Mouse (Mus musculus) CH12.LX (cell line): ENCODE data around the gene Vwf. TPM values are rescaled to one million over a fixed set of nuclear protein-coding genes. Genes with fewer than 3 reads are reported as not detected.

Experiments used
- DNase-seq: peaks from one replicate; pipeline ENCODE4 v3.0.0-alpha.2; 2013; ENCODE audit errors: extremely low read depth
- H3K27ac ChIP-seq: 2 replicates; pipeline ENCODE4 v1.5.1; 2012; ENCODE audit warnings: low read depth, mild to moderate bottlenecking, control low read depth, moderate library complexity; ENCODE audit not compliant: insufficient read depth
- H3K27me3 ChIP-seq: replicated peaks from 2 replicates; pipeline ENCODE3; 2012; ENCODE audit warnings: inconsistent platforms
- H3K36me3 ChIP-seq, 2 experiments: replicated peaks in 1 of 2; 2 replicates each; pipeline versions ENCODE3 to v1.6.1; 2012; ENCODE audit warnings: inconsistent platforms in 1 of 2, low read length in 1 of 2, mild to moderate bottlenecking in 1 of 2, mixed read lengths in 1 of 2, moderate library complexity in 1 of 2; ENCODE audit not compliant: control insufficient read depth in 1 of 2, insufficient read depth in 1 of 2
- H3K4me1 ChIP-seq, 2 experiments: 2 replicates each; pipeline ENCODE4 v1.6.1; 2012; ENCODE audit warnings: inconsistent platforms in 1 of 2, moderate library complexity in 1 of 2; ENCODE audit not compliant: insufficient read depth in 2 of 2, control insufficient read depth in 1 of 2
- H3K4me2 ChIP-seq: 2 replicates; pipeline ENCODE4 v1.6.1; 2012; ENCODE audit warnings: low read depth, mild to moderate bottlenecking, control low read depth; ENCODE audit not compliant: poor library complexity, insufficient read depth, severe bottlenecking
- H3K4me3 ChIP-seq, 3 experiments: fragments of 150-350 bp in 1 of 3; sonication (generic) in 1 of 3; replicated peaks in 1 of 3; 2 replicates each; pipeline versions ENCODE3 to v1.5.1; 2011 to 2012; ENCODE audit warnings: low read depth in 2 of 3, low read length in 2 of 3, mild to moderate bottlenecking in 2 of 3, moderate library complexity in 2 of 3, control low read depth in 1 of 3, improper control_type of control experiment in 1 of 3, inconsistent platforms in 1 of 3, mixed read lengths in 1 of 3; ENCODE audit not compliant: poor library complexity in 1 of 3
- H3K79me2 ChIP-seq: replicated peaks from 2 replicates; pipeline ENCODE4 v1.6.1; 2012; ENCODE audit warnings: mild to moderate bottlenecking, moderate library complexity; ENCODE audit not compliant: control insufficient read depth, poor library complexity, insufficient read depth, severe bottlenecking; ENCODE audit errors: extremely low read depth
- H3K9ac ChIP-seq: 2 replicates; pipeline ENCODE4 v1.6.1; 2012; ENCODE audit warnings: low read depth, mild to moderate bottlenecking, control low read depth, moderate library complexity; ENCODE audit not compliant: insufficient read depth
- H3K9me3 ChIP-seq: replicated peaks from 2 replicates; pipeline ENCODE3; 2012; ENCODE audit warnings: low read length, inconsistent platforms, mixed read lengths
- CHD1 ChIP-seq: IDR thresholded peaks from 2 replicates; pipeline ENCODE4 v1.6.1; 2012; ENCODE audit warnings: low read depth, low read length, improper control_type of control experiment, inconsistent platforms
- JUN ChIP-seq: IDR thresholded peaks from 2 replicates; pipeline ENCODE4 v1.6.1; 2011; ENCODE audit warnings: low read depth, mild to moderate bottlenecking, low read length, improper control_type of control experiment, moderate library complexity; ENCODE audit not compliant: insufficient read depth
- JUND ChIP-seq: conservative IDR thresholded peaks from 2 replicates; pipeline ENCODE4 v1.6.1; 2011; ENCODE audit warnings: low read depth, low read length, improper control_type of control experiment
- KAT2A ChIP-seq: IDR thresholded peaks from 2 replicates; pipeline ENCODE4 v1.6.1; 2012; ENCODE audit warnings: low read length, improper control_type of control experiment, inconsistent platforms; ENCODE audit not compliant: insufficient replicate concordance
- MAFK ChIP-seq: IDR thresholded peaks from 2 replicates; pipeline ENCODE4 v1.6.1; 2011; ENCODE audit warnings: low read length, improper control_type of control experiment; ENCODE audit not compliant: insufficient replicate concordance
- MAX ChIP-seq: IDR thresholded peaks from 2 replicates; pipeline ENCODE4 v1.6.1; 2011; ENCODE audit warnings: low read length, improper control_type of control experiment
- NRF1 ChIP-seq: IDR thresholded peaks from 2 replicates; pipeline ENCODE4 v1.6.1; 2014; ENCODE audit warnings: low read depth, mild to moderate bottlenecking, inconsistent platforms, low read length, improper control_type of control experiment, moderate library complexity
- POLR2A ChIP-seq: IDR thresholded peaks from 2 replicates; pipeline ENCODE4 v1.6.1; 2011; ENCODE audit warnings: low read depth, mild to moderate bottlenecking, improper control_type of control experiment, low read length
- POLR2AphosphoS2 ChIP-seq: IDR thresholded peaks from 2 replicates; pipeline ENCODE4 v1.6.1; 2011; ENCODE audit warnings: low read depth, low read length, improper control_type of control experiment
- SIN3A ChIP-seq: IDR thresholded peaks from 2 replicates; pipeline ENCODE4 v1.6.1; 2012; ENCODE audit warnings: low read length, improper control_type of control experiment, inconsistent platforms
- UBTF ChIP-seq: IDR thresholded peaks from 2 replicates; pipeline ENCODE4 v1.6.1; 2012; ENCODE audit warnings: low read depth, mild to moderate bottlenecking, inconsistent platforms, low read length, improper control_type of control experiment, moderate library complexity
- USF2 ChIP-seq: conservative IDR thresholded peaks from 2 replicates; pipeline ENCODE4 v1.6.1; 2011; ENCODE audit warnings: low read depth, low read length, improper control_type of control experiment
- ZKSCAN1 ChIP-seq: IDR thresholded peaks from 2 replicates; pipeline ENCODE4 v1.6.1; 2012; ENCODE audit warnings: low read depth, inconsistent platforms, low read length, improper control_type of control experiment, borderline replicate concordance
- ZMIZ1 ChIP-seq: IDR thresholded peaks from 2 replicates; pipeline ENCODE4 v1.6.1; 2012; ENCODE audit warnings: low read depth, mild to moderate bottlenecking, inconsistent platforms, low read length, improper control_type of control experiment
- ZNF384 ChIP-seq: IDR thresholded peaks from 2 replicates; pipeline ENCODE4 v1.6.1; 2012; ENCODE audit warnings: low read depth, low read length, improper control_type of control experiment, inconsistent platforms
- dilution Hi-C: fragments of 300-500 bp; cut with MboI; formaldehyde crosslinking; loops from 2 replicates; pipeline ENCODE4 v1.14.3; 2020; ENCODE audit warnings: low sequenced_read_pairs; ENCODE audit not compliant: extremely low pct_unique_long_range_greater_than_20kb, extremely low pct_ligation_motif_present
- in situ Hi-C: fragments of 300-500 bp; cut with MboI; formaldehyde crosslinking; loops from 3 replicates; pipeline ENCODE4 v1.14.3; 2019; ENCODE audit warnings: low sequenced_read_pairs, low pct_ligation_motif_present, low pct_unique_long_range_greater_than_20kb, mixed read lengths
- polyA plus RNA-seq: library from polyadenylated mRNA; unstranded; fragments of >175 nt; gene quantifications from 2 replicates; pipeline ENCODE4 v1.2.1, GENCODE M21; 2012; ENCODE audit warnings: low read depth; ENCODE audit not compliant: insufficient read length
- total RNA-seq, 2 experiments: library from RNA; depleted of rRNA; stranded (reverse); fragments of 300-350 nt in 1 of 2; fragments of >200 nt in 1 of 2; gene quantifications; 2 replicates each; pipeline ENCODE4 v1.2.3; 2012 to 2014

The Vwf gene
- total and polyA plus RNA-seq, 3 experiments: not detected

DNA sequence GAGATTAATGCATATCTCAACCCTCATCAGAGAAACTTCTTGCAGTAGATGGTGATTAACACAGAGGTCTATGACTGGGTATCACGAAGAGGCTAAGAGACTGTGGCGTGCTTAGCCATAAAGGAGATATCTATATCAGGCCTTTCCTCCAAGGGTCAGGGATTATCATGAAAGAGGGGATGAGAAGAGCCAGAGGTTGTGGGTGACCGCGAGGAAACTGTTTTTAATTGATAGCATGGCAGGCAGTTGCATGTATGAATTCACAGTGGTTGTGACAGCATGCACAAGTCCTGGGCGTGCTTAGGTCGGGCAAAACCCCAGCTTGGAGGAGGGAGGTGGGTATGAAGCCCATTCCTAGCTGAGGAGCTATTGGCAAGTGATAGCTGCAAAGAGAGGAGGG is 5.3 kb upstream of the Vwf start:
- Histone ChIP-seq H3K4me1 (peaks cover 3 to 5% of the 10 kb centered on the region in 2 experiments; a peak in 3 of 4 replicates), H3K9ac (no peak overlapping the region), H3K27ac (no peak overlapping the region), H3K4me3 (no peak overlapping the region), H3K27me3 (peaks cover 34% of the 10 kb centered on the region), H3K4me2 (no peak overlapping the region), H3K79me2 (no peaks in the 10 kb centered on the region), H3K9me3 (no peaks in the 10 kb centered on the region), H3K36me3 (no peaks in the 10 kb centered on the region)
- no peak for TF ChIP-seq ZMIZ1
- TF ChIP-seq POLR2A: no peak
- TF ChIP-seq JUND: no peak
- TF ChIP-seq CHD1: no peak
- TF ChIP-seq KAT2A: no peak
- no peak for TF ChIP-seq JUN
- no peak for DNase-seq
- dilution Hi-C loops (no loop called here), in situ Hi-C loops (no loop called here)

DNA sequence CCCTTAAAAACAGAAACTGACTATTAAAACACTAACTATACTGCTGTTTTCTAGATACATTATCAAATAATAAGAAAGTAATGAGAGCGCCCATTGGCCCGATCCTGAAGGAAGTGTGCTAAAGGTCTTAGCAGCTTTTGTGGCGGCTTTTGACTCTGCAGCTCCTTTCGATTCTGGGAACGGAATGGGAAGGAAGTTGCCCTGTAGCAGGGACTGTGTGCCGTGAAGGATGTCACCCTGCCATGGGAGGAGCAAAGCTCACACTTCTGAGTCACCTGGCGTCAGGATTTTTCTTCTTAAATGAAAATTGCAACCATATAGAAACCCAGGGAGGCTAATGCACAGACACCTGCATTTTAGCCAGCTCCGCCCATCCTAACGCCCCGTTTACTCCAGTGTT is 1.8 kb downstream of the Vwf start:
- Histone ChIP-seq H3K4me3 (no peak overlapping the region), H3K27ac (no peak overlapping the region), H3K36me3 (no peaks in the 10 kb centered on the region), H3K9ac (no peak overlapping the region), H3K79me2 (no peaks in the 10 kb centered on the region), H3K27me3 (peaks cover 79% of the 10 kb centered on the region), H3K4me1 (0 out of 4 replicates have a peak, but pooled peaks cover 0 to 5% of the 10 kb centered on the region in 2 experiments), H3K9me3 (no peaks in the 10 kb centered on the region), H3K4me2 (no peak overlapping the region)
- dilution Hi-C loops (no loop called here), in situ Hi-C loops (no loop called here)
- no peak for DNase-seq
- TF ChIP-seq MAX (no peak), NRF1 (no peak), UBTF (no peak), JUND (no peak), ZKSCAN1 (no peak)

DNA sequence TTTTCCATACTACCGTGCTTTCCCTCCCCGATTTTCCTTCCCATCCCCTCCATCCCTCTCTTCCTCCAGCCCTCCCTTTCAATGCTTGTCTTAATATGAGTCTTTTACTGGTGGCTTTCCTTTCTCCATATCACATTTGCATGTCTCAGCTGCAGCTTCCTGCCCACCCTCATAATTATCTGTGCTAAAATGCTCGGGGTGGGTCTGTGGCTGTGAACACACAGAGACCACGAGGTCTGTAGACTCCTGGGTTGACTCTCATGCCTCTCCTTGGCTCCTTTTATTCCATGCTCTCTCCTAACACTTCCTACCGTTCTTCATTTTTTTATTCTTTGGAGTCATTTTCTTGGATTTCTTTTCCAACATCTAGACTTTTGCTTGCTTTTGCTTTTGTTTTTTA is 3.6 kb downstream of the Vwf start:
- H3K36me3 ChIP-seq: no peaks in the 10 kb centered on the region
- no peak overlapping the region for H3K9ac ChIP-seq
- dilution Hi-C loops: no loop called here
- peaks cover 80% of the 10 kb centered on the region for H3K27me3 ChIP-seq
- no peak overlapping the region for H3K4me3 ChIP-seq
- H3K79me2 ChIP-seq: no peaks in the 10 kb centered on the region
- in situ Hi-C loops: no loop called here
- H3K4me1 ChIP-seq: 0 out of 4 replicates have a peak, but pooled peaks cover 0 to 5% of the 10 kb centered on the region in 2 experiments
- no peak overlapping the region for H3K27ac ChIP-seq
- no peak for DNase-seq
- no peak overlapping the region for H3K4me2 ChIP-seq
- no peaks in the 10 kb centered on the region for H3K9me3 ChIP-seq
- TF ChIP-seq POLR2AphosphoS2: no peak
- TF ChIP-seq MAX: no peak
- TF ChIP-seq SIN3A: no peak
- no peak for TF ChIP-seq CHD1
- TF ChIP-seq ZNF384: no peak
- no peak for TF ChIP-seq MAFK
- TF ChIP-seq USF2: no peak
